Mouse (Mus musculus): ENCODE measurements around the gene Vmn1r48. TPM values are rescaled to one million over a fixed set of nuclear protein-coding genes. Genes with fewer than 3 reads are reported as not detected.
"Not testable (repeated sequence)": the region's sequence is repeated elsewhere in the genome, so short reads cannot be mapped to it uniquely, and the experiment has no call there.

The Vmn1r48 gene
- not detected for total RNA-seq (2021)
- long read RNA-seq, experiment 1, result 0 reads
- long read RNA-seq, experiment 2, result 0 reads

- DNase-seq, result not testable (repeated sequence)
Measured at GRCm38 (mm10) chr6:90036741-90037140, at the start of gene Vmn1r48. Gene Vmn1r48, minus strand, starts transcription at chr6:90036841.

- DNase-seq, result no peak
Measured at GRCm38 (mm10) chr6:90078406-90078805, 41.8 kb upstream of the Vmn1r48 start, which contains the start of gene Vmn1r49. Gene Vmn1r49, minus strand, starts transcription at chr6:90078506.

GRCm38 (mm10) chr6:90015847-90016246 lies 20.8 kb downstream of the Vmn1r48 start, which contains the start of gene Vmn1r47:
Gene Vmn1r47, plus strand, starts transcription at chr6:90016147.
- DNase-seq, result not testable (repeated sequence)

GRCm38 (mm10) chr6:89985989-89986388 lies 50.7 kb downstream of the Vmn1r48 start:
- DNase-seq, result no peak

Other genes starting within 250 kb of the Vmn1r48 start
- under 1 TPM; 0.25 to 0.26 TPM for gene Vmn1r42, start 160.4 kb downstream of the Vmn1r48 start, total RNA-seq (2021)
- not detected for gene Vmn1r43, start 160.4 kb downstream of the Vmn1r48 start, total RNA-seq (2021)
- gene Vmn1r44, start 153.2 kb downstream of the Vmn1r48 start, total RNA-seq (2021), result not detected
- gene Vmn1r45, start 96.2 kb downstream of the Vmn1r48 start, total RNA-seq (2021), result not detected
- not detected for gene Vmn1r46, start 67.5 kb downstream of the Vmn1r48 start, total RNA-seq (2021)
- gene Vmn1r47, start 20.7 kb downstream of the Vmn1r48 start, total RNA-seq (2021), result not detected
- not detected for gene Vmn1r49, start 41.7 kb upstream of the Vmn1r48 start, total RNA-seq (2021)
- not detected for gene Vmn1r50, start 64.6 kb upstream of the Vmn1r48 start, total RNA-seq (2021)
- gene Vmn1r51, start 85.8 kb upstream of the Vmn1r48 start, total RNA-seq (2021), result not detected
- not detected for gene Vmn1r52, start 138.0 kb upstream of the Vmn1r48 start, total RNA-seq (2021)
- not detected for gene V1ra8, start 166.0 kb upstream of the Vmn1r48 start, total RNA-seq (2021)
- not detected for gene Vmn1r53, start 187.6 kb upstream of the Vmn1r48 start, total RNA-seq (2021)
- gene Vmn1r54, start 209.5 kb upstream of the Vmn1r48 start, total RNA-seq (2021), result not detected

Data from heart, adult 18-20 months (tissue).